Mouse (Mus musculus): ENCODE measurements around the gene 1600002K03Rik.

1600002K03Rik gene

GRCm38 (mm10) chr10:80141243-80141642, 31.5 kb upstream of the 1600002K03Rik start:
- DNase-seq (ENCODE audit: low read depth, low spot score) = peak; percentile 92

- DNase-seq (ENCODE audit: low read depth, low spot score) = peak; percentile 98
Observed at GRCm38 (mm10) chr10:80141786-80142529, 30.8 kb upstream of the 1600002K03Rik start.

DNA sequence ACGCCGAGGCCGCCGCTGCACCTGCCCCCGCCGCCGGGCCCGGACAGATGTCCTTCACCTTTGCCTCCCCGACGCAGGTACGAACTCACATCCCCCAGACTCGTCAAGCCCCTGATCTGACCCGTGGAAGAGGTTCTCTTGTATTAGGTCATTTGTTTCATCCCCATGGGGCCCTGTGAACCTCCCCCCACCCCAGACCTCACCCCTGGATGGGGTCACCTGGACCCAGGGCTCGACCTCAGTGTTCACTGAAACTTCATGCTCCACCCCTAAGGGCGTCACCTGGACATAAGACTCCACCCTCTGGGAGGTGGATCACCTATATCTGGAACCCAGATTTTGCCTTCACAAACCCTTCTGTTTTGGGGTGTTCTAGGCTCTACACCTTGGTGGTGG, 30.2 kb upstream of the 1600002K03Rik start:
- no peak for DNase-seq (ENCODE audit: low read depth, low spot score)

- no peak for DNase-seq (ENCODE audit: low read depth, low spot score)
Observed at GRCm38 (mm10) chr10:80143664-80144063, 29.1 kb upstream of the 1600002K03Rik start.

GRCm38 (mm10) chr10:80144159-80144558, 28.6 kb upstream of the 1600002K03Rik start:
- DNase-seq (ENCODE audit: low read depth, low spot score) = no peak

DNA sequence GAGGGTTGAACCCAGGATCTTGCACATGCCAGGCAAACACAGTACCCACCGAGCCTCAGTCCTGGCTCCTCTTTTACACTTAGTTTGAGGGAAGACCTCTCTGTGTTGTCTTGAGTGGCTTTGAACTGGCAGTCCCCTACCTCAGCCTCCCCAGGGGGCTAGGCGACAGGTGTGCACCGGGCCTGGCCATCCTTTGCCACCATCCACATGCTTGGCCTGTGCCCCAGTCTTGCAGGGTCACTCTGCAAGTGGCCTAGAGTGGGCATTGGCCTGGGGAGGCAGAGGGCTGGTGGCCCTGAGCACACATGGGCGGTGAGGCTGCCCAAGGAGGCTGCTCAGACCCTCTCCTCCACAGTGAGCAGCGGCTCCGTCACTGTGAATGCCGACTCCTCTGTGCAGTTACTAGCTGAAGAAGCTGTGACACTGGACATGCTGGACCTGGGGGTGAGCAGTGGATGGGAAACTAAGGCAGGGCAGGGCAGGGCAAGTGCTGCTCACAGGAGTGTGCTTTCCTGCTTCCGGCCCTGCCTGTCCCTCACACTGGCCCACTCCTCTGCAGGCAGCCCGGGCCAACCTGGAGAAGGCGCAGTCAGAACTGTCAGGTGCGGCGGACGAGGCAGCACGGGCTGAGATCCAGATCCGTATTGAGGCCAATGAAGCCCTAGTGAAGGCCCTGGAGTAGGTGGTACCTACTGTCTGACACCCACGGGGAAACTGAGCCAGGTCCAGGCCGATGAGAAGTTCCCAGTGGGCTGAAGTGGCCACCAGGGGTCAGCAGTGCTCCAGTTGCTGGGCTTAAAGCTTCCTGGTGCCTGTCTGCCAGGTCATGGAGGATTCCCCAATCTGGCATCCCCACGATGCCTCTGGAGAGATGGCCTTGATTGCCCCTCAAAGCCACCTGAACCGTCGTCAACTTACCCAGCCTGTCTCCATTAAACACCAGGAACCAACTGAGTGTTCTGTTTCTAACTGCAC, 27.6 kb upstream of the 1600002K03Rik start:
- no peak for DNase-seq (ENCODE audit: low read depth, low spot score)

- no peak for DNase-seq (ENCODE audit: low read depth, low spot score)
Observed at GRCm38 (mm10) chr10:80145896-80146295, 26.8 kb upstream of the 1600002K03Rik start.

DNA sequence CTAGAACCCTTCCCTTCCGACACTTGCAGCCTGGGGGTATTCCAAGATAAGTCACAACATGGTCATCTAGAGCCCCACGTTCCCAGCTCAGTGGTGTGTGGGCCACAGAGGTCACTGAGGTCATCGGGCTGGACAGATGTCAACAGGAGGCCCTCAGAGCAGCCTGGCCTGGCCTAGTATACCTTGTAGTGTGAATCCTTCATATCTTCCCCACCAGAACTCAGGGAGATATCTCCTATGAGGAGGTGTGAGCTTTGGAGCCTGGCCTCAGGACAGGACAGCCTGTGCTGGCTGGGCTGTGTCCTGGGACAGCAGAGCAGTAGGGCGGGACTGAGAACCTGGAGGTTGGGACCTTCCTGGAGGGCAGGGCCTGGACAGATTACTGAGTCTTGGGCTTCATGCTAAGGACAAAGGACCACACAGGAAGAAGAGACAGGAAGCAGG, 26.2 kb upstream of the 1600002K03Rik start:
- no peak for DNase-seq (ENCODE audit: low read depth, low spot score)

GRCm38 (mm10) chr10:80147146-80147718, 25.5 kb upstream of the 1600002K03Rik start:
- no peak for DNase-seq (ENCODE audit: low read depth, low spot score)

- DNase-seq (ENCODE audit: low read depth, low spot score) = peak; percentile 78
Observed at GRCm38 (mm10) chr10:80147719-80148601, 24.8 kb upstream of the 1600002K03Rik start, which contains the start of gene Midn. Gene Midn (plus strand): TSS chr10:80148272.

DNA sequence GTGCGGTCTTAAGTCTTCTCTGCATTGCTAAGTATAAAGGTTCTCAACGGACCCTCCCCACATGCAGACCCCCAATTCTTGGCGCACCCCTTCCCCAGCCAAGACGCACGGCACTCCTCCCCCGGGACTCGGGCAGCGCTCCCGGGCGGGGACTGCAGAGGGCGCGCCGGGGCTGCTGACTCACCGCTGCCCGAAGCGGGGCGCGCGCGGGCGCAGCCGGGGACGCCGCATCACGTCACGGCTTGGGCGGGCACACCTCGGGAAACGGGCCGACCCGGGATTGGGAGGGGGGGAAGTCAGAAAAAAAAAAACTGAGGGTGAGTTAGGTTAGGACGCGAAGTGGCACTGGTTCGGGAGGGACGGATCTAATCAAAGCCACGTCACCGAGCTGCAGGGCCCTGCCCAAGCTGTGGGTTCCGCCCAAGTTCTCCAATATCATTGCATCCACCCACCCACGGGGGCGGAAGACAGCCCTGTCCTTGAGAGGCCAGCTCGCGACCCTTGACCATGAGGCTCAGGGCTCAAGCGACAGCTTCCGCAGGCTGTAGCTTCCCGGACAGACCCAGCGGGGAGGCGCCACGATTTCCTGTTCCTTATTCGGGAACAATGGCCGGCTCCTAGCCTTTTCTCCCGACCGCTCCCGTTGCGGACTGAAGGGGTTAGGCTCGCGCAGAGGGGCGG, 24.0 kb upstream of the 1600002K03Rik start:
- peak; percentile 93 for DNase-seq (ENCODE audit: low read depth, low spot score)

- peak; percentile 99 for DNase-seq (ENCODE audit: low read depth, low spot score)
Observed at GRCm38 (mm10) chr10:80149291-80150225, 23.2 kb upstream of the 1600002K03Rik start.

GRCm38 (mm10) chr10:80150226-80151210, 22.2 kb upstream of the 1600002K03Rik start:
- peak; percentile 80 for DNase-seq (ENCODE audit: low read depth, low spot score)

- peak; percentile 59 for DNase-seq (ENCODE audit: low read depth, low spot score)
Observed at GRCm38 (mm10) chr10:80151211-80152034, 21.3 kb upstream of the 1600002K03Rik start.

- no peak for DNase-seq (ENCODE audit: low read depth, low spot score)
Observed at GRCm38 (mm10) chr10:80152071-80152872, 20.5 kb upstream of the 1600002K03Rik start.

DNA sequence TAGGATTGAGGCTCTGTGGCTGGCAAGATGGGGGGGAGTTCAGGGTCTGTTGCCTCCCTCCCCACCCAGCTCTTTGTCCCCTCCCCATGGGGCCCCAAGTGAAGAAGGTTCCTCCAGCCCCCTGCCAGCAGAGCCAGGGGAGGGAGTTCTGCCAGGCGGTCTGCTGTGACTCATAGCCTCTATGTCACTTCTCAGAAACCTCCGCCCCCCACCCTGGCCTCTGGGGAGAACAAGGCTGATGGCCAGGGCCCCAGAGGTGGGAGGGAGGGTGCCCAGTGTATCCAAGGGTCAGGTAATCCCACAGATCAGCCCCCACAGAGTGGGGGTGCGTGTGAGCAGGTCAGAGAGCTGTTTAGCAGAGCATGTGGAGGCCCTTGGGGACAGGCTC, 19.9 kb upstream of the 1600002K03Rik start:
- DNase-seq (ENCODE audit: low read depth, low spot score) = no peak

Data from forelimb bud, embryonic 11.5 days (tissue).